Mouse (Mus musculus) heart, postnatal 0 days (tissue): Measurements from ENCODE around the gene Rpl13.

Source experiments
- CTCF ChIP-seq: IDR thresholded peaks from 2 replicates; pipeline ENCODE4 v1.5.1; 2016; ENCODE audit warnings: antibody characterized with exemption, control low read depth, low read depth
- EP300 ChIP-seq: IDR thresholded peaks from 2 replicates; pipeline ENCODE4 v1.6.1; 2016; ENCODE audit warnings: antibody characterized with exemption, low read depth

- no peak for TF ChIP-seq CTCF
- TF ChIP-seq EP300: no peak
Measured at GRCm38 (mm10) chr8:123136287-123136686, 34.1 kb downstream of the Rpl13 start.
